Mouse (Mus musculus) left cerebral cortex, postnatal 25 days (tissue): ENCODE results near the gene Olfr1186. TPM values are rescaled to one million over a fixed set of nuclear protein-coding genes. Genes with fewer than 3 reads are reported as not detected.
"Not testable (repeated sequence)": the region's sequence is repeated elsewhere in the genome, so short reads cannot be mapped to it uniquely, and the experiment has no call there.

Experiments
- DNase-seq, 2 experiments: peaks; one replicate each; pipeline ENCODE4 v3.0.0; 2022; ENCODE audit warnings: low spot score in 2 of 2, mixed read lengths in 1 of 2
- intact Hi-C: fragments of 180-260 bp; cut with DNase I; formaldehyde crosslinking; loops from one replicate; pipeline ENCODE4 v1.15.1; 2025
- total RNA-seq, 2 experiments: library from RNA; stranded (reverse); gene quantifications; 2 replicates each; pipeline ENCODE4 v1.2.3; 2021

The Olfr1186 gene
- total RNA-seq, result not detected

- no peak for DNase-seq
- intact Hi-C loops, result no loop called here
These were observed at the start of gene Olfr1186 for GRCm38 (mm10) chr2:88518251-88518650. Gene Olfr1186, plus strand, starts transcription at chr2:88518551.

GRCm38 (mm10) chr2:88483298-88483697 lies 35.1 kb upstream of the Olfr1186 start, which contains the start of gene Olfr1184:
Gene Olfr1184, plus strand, starts transcription at chr2:88483598.
- DNase-seq, result no peak
- intact Hi-C loops, result no loop called here

GRCm38 (mm10) chr2:88493020-88493419 lies 25.3 kb upstream of the Olfr1186 start, which contains the start of gene Olfr1185-ps1:
Gene Olfr1185-ps1, plus strand, starts transcription at chr2:88493320.
- intact Hi-C loops, result no loop called here
- DNase-seq, result no peak

- no peak for DNase-seq
- intact Hi-C loops, result no loop called here
These were observed 7.4 kb downstream of the Olfr1186 start for GRCm38 (mm10) chr2:88525720-88526119.

GRCm38 (mm10) chr2:88556635-88557034 lies 38.3 kb downstream of the Olfr1186 start, which contains the start of gene Olfr1188:
Gene Olfr1188, plus strand, starts transcription at chr2:88556935.
- intact Hi-C loops, result no loop called here
- no peak for DNase-seq

- DNase-seq, intact Hi-C loops: not testable (repeated sequence)
These were observed 54.3 kb downstream of the Olfr1186 start for GRCm38 (mm10) chr2:88572696-88573095.

Other genes starting within 250 kb of the Olfr1186 start
- gene Olfr1173, start 238.7 kb upstream of the Olfr1186 start, total RNA-seq, result not detected
- not detected for gene Olfr1174-ps, start 203.4 kb upstream of the Olfr1186 start, total RNA-seq
- gene Olfr1175-ps, start 191.3 kb upstream of the Olfr1186 start, total RNA-seq, result not detected
- gene Olfr1176, start 181.8 kb upstream of the Olfr1186 start, total RNA-seq, result not detected
- gene Olfr1177-ps, start 172.1 kb upstream of the Olfr1186 start, total RNA-seq, result not detected
- gene Olfr1178, start 131.5 kb upstream of the Olfr1186 start, total RNA-seq, result not detected
- not detected for gene Olfr1179, start 112.1 kb upstream of the Olfr1186 start, total RNA-seq
- not detected for gene Olfr1180, start 99.4 kb upstream of the Olfr1186 start, total RNA-seq
- gene Olfr1181, start 92.4 kb upstream of the Olfr1186 start, total RNA-seq, result not detected
- gene Gm13757, start 69.4 kb upstream of the Olfr1186 start, total RNA-seq, result not detected
- not detected for gene Olfr1183, start 63.7 kb upstream of the Olfr1186 start, total RNA-seq
- gene Olfr1184, start 35.0 kb upstream of the Olfr1186 start, total RNA-seq, result not detected
- gene Olfr1185-ps1, start 25.2 kb upstream of the Olfr1186 start, total RNA-seq, result not detected
- not detected for gene Olfr1188, start 38.4 kb downstream of the Olfr1186 start, total RNA-seq
- not detected for gene Olfr1189, start 67.9 kb downstream of the Olfr1186 start, total RNA-seq
- not detected for gene Olfr1191-ps1, start 122.0 kb downstream of the Olfr1186 start, total RNA-seq
- gene Olfr1192-ps1, start 130.0 kb downstream of the Olfr1186 start, total RNA-seq, result not detected
- gene Olfr1193, start 157.1 kb downstream of the Olfr1186 start, total RNA-seq, result not detected
- not detected for gene Olfr1195, start 170.6 kb downstream of the Olfr1186 start, total RNA-seq
- not detected for gene Olfr1196, start 186.0 kb downstream of the Olfr1186 start, total RNA-seq
- not detected for gene Olfr1197, start 213.8 kb downstream of the Olfr1186 start, total RNA-seq
- gene Olfr1198, start 232.8 kb downstream of the Olfr1186 start, total RNA-seq, result not detected
- not detected for gene Olfr1199, start 241.9 kb downstream of the Olfr1186 start, total RNA-seq